Mouse (Mus musculus) urinary bladder, adult 18-20 months (tissue): ENCODE measurements at regions not wholly inside any gene's neighbourhood (a gene's known extent, or its start where the extent isn't known, plus 50 kb on each side); places are given as distances from the start of the nearest gene placed in this dataset.
A peak's percentile ranks its signal among the peaks of the same experiment; 100 is the strongest.

ENCODE experiments used
- DNase-seq, 2 experiments: peaks; one replicate each; pipeline ENCODE4 v3.0.0; 2022; ENCODE audit warnings: low spot score in 2 of 2, mixed read lengths in 2 of 2

GRCm38 (mm10) chr5:101122914-101123313 lies 277.4 kb downstream of the Gpat3 start:
- no peak for DNase-seq

DNA sequence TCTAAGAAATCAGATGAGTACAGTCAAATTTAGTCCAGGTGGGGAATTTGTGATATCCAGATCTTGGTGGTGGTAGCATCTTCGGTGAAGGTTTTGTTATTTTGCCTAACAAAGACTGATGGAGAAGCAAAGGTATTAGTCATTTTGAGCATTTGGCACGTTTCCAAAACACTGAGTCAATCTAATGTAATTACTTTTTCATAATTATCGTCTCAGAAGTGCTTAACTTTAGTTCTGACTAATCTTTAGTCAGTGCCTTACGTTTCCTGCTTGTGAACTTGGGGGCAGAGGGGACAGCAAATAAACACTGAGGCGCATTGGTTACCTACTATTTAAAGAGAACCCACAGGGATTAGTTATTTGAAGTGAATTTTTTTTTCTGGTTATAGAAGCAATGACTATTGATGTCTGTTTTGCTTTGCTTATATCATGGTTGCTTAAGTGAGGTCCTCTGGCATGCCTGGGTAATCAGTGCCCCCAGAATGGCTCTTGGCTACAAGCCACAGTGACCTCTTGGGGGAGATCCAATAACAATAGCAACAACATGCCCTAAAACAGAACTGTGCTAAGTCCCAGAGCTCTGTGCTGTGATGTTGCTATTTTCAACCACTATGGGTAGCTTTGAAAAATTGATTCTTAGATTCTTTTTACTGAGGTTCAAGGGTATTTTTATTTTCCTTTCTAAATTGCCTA lies 275.1 kb downstream of the Gpat3 start:
- DNase-seq, result no peak

DNA sequence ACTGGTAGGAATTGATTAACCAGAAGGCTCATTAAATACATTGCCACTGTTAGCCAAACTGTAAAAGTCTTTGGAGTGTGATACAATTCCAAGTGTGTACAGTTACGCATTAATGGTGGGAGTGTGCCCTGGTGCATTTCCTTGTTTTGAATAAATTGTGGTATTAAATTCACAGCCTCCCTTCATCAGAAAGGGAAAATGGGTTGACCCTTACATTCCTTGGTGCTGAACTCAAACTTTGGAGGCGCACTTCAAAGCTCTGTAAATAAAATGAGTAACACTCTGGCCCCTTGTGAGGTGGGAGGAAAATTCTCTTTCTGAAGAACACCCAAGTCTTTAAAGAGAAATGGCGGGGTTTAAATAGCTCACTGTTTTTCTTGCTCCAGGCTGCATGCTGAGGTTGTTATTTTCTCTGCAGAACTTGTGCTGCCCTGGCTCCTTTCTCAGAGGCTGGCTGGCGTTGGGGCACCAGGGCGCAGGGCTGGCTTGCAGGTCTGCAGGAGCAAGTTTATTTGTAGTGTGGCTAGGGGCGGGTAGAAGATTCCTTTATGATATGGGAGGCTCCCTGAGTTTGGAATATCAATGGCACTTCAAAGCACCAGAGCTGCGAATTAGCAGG lies 266.7 kb downstream of the Gpat3 start:
- no peak for DNase-seq

- no peak for DNase-seq
Measured at GRCm38 (mm10) chr5:101111619-101112018, 266.1 kb downstream of the Gpat3 start.

DNA sequence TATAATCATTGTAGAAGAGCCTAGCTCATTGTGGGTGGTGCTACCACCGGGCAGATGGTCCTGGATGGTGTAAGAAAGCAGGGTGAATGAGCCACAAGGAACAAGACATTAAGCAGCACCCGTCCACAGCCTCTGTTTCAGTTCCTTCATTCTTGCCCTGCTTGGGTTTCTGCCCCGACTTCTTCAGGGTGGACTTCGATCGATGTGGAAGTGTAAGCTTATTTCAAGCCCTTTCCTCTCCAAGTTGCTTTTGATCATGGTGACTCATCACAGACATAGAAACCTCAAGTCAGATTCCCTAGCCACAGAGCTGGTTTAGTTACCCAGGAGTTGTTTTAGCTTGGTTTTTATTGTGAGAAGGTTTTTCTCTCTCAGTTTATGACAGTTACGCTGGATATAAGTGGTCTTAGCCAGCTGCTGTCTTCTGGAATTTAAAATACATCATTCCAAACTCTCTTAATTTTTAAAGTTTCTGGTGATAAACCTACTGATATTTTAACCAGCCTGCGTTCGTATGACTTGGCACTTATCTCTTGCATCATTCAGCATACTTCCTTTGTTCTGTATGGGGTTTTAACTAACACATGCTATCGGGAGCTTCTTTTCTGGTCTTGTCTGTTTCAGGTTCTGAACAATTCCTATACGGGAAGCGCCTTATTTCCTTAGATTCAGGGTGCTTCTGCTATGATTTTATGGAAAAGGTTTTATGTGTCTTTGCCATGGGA lies 255.6 kb downstream of the Gpat3 start:
- DNase-seq, result no peak

DNA sequence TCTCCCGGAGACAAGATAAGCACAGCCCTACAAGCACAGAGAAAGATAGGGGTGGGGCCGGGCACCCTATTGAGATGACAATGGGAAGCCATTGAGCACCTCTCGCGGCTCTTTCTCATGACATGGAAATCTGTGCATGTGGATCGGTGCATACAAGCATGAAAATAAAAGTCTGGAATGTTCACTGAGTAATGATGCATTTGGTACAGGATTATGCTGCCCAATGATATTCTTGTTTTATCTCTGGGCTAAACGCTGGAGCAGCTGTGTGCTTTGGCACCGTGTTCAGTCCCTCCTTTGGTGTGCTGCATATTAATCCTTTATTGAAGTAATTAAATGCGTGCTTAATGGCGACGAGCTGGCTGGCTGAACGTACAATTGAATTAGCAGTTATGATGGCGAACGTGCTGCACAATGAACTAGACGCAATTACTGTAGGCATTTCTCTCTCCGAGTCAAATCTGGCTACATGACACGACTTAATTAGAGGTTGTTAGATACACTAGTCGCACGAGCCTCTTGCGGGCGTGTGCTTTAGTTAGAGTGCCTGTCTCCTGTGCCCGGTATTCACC lies 245.6 kb downstream of the Gpat3 start:
- no peak for DNase-seq

GRCm38 (mm10) chr5:101090415-101091026 lies 245.0 kb downstream of the Gpat3 start:
- DNase-seq, result no peak

DNA sequence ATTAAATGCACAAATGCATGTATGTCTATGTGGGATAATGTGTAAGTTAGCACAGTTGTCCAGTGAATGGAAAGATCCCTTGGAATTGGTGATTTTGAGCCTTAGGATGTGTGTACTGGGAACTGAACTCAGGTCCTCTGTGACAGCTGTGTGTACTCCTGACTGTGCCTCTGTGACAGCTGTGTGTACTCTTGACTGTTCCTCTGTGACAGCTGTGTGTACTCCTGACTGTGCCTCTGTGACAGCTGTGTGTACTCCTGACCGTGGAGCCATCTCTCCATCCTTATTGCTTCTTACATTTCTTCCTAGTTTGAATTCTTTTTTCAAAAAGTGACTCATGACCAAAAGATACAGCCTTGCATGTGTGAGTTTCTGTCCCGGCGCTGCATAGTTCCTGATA lies 239.7 kb downstream of the Gpat3 start:
- no peak for DNase-seq

- DNase-seq, result no peak
Measured at GRCm38 (mm10) chr5:101082611-101083010, 237.1 kb downstream of the Gpat3 start.

GRCm38 (mm10) chr5:101064308-101064707 lies 218.8 kb downstream of the Gpat3 start:
- no peak for DNase-seq

DNA sequence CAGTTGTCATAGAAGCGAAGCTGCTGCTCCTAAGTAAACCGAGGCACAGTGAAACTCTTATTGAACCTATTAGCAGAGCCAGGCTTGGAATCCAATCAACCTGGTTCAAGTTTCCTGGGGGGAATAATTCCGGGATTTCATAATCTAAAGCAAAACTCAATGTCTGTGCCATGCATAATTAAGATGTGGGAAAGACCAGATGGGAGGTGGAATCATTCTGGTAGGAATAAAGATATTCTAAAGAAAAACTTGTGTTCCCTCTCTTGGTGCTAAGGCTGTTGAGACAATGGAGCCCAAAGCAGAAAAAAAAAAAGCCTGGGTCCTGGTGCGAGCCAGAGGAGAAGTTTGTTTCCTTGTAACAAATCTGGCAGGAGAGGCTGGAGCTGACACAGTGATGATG lies 217.7 kb downstream of the Gpat3 start:
- DNase-seq, result no peak

DNA sequence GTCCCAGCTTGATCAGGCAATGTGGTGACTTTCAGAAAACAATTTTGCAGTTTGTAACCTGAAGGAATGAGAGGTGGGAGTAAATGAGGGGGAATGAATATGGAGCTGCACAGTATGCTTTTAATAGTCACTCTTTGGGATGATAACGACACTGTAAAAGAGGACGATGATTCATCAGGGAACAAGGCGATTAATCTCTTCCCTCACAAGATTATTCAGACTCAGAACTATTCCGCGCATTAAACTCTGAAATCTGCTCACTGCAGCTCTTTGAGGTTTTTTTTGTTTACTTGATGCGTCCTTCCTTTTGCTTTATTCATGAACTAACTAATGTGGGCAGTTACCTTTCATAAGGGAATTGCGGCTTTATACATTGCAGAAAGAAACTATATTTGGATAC lies 206.1 kb downstream of the Gpat3 start:
- DNase-seq, result no peak

- DNase-seq, result no peak
Measured at GRCm38 (mm10) chr5:101040488-101040887, 195.0 kb downstream of the Gpat3 start.

GRCm38 (mm10) chr5:101032968-101033367 lies 187.5 kb downstream of the Gpat3 start:
- no peak for DNase-seq

GRCm38 (mm10) chr5:101032147-101032900 lies 186.8 kb downstream of the Gpat3 start:
- DNase-seq, result no peak

- no peak for DNase-seq
Measured at GRCm38 (mm10) chr5:101024796-101025195, 179.3 kb downstream of the Gpat3 start.

DNA sequence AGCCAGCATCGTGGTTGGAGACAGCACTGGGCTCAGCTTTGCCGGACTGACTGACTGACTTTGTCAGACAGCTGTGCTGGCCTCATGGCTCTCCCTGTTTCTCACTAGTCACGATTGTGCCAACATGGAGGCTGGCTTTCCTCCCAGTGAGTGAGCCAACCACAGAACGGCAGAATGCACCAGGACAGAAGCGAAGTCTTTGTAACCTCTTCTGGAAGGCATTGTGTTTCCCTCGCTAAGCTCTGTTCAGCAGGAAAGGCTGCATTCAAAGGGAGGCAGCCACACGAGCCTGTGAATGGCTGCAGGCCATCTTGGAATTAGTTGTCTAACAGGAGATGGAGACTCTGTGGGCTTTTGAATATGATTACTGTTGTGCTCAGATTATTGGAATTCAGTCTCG lies 178.3 kb downstream of the Gpat3 start:
- no peak for DNase-seq

- DNase-seq, result peak; percentile 22 to 50
Measured at GRCm38 (mm10) chr5:101020784-101021183, 175.3 kb downstream of the Gpat3 start.

DNA sequence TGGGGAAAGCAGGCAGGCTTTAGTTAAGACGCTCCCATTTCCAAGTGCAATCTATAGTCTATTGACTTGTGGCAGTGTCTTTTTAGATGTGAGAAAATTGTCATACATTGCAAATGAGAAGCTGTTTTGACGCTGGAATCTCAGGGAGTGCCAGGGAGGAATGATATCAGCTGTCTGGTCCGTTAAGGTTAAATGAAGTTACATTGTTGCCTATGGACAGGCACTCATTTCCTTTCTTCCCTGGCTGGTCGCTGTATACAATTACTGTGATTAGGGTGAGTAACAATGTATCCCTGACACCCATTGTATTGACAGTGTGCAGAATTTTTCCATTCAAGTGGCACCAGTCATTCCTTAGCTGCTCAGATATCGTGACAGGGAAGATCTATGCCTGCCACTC lies 168.3 kb downstream of the Gpat3 start:
- DNase-seq, result no peak

DNA sequence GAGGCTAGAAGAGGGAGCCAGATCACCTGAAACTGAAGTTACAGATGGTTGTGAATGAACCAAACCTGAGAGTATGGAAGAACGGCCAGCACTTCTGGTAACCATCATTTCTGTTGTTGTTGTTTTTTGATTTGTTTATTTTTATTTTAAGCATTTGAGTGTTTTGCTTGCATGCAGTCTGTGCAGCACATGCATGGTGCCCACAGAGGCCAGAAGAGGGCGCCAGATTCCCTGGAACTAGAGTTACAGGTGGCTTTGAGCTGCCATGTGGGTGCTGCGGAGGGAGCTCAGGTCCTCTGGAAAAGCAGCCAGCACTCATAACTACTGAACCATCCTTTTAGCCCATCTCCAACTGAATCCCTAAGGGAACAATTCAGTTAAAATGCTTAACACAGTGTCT lies 159.7 kb downstream of the Gpat3 start:
- DNase-seq, result no peak

DNA sequence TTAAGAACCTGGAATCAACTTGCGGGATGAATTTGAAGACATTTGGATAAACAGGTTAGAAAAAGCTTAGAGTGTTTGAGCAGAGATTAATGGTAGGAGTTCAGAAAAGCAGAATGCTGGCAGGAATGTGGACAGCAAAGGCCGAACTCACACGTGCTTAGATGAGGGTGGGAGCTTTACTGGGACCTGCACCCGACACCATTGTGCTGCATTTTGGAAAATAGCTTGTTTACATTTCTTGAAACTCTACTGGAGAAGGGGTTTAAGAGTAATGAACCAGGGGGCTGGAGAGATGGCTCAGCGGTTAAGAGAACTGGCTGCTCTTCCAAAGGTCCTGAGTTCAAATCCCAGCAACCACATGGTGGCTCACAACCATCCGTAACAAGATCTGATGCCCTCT lies 154.9 kb downstream of the Gpat3 start:
- DNase-seq, result no peak

GRCm38 (mm10) chr5:100992365-100992764 lies 146.9 kb downstream of the Gpat3 start:
- DNase-seq, result no peak
